Mouse (Mus musculus): Measurements from ENCODE around the gene Lpp.
A peak's percentile ranks its signal among the peaks of the same experiment; 100 is the strongest.

Lpp gene

DNA sequence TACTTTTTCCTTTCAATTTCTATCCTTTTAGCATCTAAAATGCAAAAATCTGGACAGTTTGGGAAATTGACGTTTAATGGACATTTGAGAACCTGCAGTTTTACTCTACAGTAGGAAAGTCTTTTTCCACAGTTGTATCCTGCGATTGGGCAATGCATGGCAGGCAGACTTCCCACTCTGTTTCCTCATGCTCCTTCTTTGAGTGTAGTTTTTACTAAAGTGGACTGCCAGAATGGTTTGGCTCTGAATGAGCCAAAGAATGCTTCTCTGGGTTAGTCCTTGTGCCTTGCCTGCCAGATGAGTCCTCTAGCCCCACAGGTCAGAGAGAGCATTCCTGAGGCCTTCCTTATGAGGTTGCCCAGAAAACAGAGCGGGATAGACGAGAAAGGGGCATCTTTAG lies 166.5 kb downstream of the Lpp start:
- no peak for DNase-seq (ENCODE audit: low spot score in 2 of 2)

DNA sequence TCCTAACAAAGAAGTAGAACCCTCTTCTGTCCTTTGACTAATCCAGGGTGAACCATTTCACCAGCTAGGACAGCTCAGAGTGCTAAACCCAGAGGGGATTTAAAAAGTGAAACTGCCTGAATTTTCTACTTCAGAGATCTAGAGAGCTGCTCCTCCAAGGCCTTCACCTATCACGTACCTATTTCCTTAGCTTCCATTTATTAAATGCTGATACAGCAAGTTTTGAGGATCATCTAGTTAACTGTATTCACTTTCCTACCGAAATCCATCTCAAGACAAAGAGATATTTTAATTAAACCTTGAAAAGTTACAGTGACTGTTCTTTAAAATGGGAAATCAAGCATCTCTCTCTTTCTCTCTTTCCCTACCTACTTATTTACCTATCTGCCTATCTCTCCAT lies 167.7 kb downstream of the Lpp start:
- DNase-seq (ENCODE audit: low spot score in 2 of 2) = no peak

DNA sequence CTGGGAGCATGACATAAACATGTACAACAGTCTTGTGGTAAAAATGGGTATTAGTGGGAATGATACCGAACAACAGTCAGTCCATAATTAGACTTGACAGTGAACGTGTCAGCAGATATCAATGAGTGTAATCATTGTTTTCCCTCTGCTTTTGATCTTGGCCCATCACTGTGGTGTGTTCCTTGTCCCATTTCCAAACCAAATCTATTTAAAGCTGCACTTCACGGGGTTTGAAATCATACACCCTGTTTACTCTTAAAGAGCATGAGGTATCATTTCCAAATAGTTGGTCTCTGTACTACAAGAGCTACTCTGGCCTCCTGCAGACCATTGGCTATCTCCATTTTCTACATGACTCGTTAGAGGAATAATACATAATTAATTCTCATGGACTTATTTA lies 168.3 kb downstream of the Lpp start:
- no peak for DNase-seq (ENCODE audit: low spot score in 2 of 2)

DNA sequence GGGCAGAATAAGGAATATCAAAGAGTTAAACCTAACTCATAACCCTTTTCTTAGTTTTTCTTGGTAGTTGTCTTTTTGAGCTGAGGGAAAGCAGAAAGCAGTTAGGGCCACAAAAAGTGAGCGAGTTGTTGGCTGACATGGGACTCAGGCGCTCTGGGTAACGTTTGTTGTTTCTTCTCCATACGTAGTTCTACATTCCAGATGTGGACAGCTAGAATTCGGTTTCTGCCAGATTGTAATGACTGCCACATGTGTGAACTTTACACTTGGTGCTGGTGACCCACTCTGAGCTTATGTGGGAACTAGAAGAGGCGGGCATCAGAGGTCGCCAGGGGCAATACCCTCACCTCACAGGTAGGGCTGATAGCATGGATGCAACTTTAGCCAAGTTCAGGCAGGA lies 172.0 kb downstream of the Lpp start:
- DNase-seq (ENCODE audit: low spot score in 2 of 2) = no peak

DNA sequence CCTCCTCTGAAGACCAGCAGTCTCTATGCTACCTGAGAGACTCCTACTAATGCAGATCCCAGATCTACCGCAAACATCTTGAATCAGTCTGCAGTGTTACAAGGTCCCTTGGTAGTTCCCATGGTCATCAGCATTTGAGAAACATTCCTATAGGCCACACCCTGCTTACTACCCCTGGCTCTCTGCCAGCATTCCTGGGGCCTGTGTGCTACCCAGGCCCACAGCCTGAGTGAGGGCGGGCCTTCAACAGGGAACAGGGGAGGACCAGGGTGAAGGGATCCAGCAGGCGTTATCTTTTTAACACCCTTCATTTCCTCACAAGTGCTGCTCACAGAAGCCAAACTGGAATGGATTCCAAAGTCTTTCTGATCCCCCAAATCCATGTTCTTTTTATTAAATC lies 173.0 kb downstream of the Lpp start:
- no peak for DNase-seq (ENCODE audit: low spot score in 2 of 2)

DNA sequence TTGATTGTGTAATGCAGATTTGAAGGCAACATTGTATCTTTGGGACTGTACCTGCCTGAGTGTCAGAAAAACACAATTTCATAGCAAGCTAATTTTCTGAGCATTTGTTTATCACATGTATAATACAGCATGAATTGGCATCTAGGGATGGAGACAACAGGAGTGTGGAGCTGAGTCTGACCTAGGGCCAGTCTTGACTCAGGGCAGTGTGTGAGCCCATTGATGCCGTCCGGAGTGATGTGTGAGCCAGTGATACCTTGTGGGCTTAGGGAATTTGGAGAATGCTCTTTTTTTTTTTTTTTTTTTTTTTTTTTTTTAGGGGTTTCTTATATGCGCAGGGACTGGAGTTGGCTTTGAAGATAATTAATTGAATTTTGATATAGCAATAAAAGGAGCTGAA lies 174.3 kb downstream of the Lpp start:
- DNase-seq (ENCODE audit: low spot score in 2 of 2) = no peak

DNA sequence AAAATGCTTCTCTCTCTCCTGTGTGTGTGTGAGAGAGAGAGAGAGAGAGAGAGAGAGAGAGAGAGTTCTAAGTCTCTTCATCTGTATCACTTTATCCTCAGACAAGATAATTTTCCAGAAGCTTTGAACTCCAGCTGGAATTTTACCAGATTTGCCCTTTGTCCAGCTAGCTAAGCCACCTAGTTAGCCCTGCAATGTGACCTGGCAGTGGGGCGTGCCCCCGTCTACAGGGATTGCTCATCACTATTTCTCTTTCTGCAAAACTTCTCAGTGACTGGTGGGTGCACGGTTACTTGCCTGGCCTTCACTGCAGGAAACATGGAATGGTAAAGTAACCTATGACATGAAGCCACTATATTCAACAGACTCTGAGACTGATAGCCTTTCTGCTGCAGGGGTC lies 174.8 kb downstream of the Lpp start:
- no peak for DNase-seq (ENCODE audit: low spot score in 2 of 2)

DNA sequence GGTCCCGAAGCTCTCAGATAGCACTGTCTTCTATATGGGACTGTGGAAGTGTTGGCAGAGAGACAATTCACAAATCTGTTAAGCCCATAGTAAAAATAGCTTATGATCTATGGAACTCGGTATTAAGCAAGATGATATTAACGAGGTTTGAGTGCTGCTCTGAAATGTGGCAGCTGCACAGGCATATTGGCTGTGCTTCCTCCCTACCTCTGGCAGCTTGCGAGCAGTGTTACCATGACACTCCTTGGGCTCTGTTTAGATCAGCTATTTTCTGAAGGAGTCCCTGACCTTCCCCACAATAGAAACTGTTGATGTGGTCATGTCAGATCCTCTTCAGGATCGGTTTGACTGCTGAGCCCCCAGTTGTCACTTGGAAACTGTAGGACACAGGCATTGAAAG lies 176.4 kb downstream of the Lpp start:
- no peak for DNase-seq (ENCODE audit: low spot score in 2 of 2)

DNA sequence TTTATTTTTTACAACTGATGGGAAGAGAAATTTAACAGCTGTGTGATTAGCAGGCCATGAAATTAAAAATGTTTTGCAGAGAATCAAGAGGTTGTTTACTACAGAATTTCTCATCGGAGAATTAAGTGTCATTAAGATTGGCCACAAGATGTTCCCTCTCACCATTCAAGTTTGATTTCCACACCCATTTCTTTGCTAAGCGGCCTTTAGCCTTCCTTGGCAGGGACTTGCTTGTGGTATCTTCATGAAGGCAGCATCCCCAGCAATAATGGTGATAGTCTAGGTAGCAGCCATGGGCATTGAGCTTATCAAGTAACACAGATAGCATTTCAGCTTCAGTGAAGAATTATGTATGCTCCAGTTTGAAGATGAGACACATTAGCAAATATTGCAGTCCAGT lies 183.7 kb downstream of the Lpp start:
- DNase-seq (ENCODE audit: low spot score in 2 of 2) = no peak

DNA sequence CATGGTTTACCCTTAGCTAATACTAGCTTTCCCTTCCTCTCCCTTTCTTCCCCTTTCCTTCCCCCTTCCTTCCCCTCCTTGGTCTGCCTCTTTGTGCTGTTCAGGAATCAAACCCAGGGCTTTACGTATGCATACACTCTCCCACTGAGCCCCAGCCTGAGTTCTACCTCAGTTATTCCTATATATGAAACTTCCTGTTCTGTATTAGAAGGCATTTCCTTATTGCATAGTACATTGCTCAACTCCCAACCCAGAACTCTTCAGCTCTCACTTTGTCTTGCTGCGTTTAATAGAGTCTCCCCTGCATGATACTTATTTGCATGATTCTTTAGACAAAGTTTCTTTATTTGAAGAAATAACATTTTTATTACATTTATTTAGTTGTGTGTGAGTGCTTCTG lies 184.5 kb downstream of the Lpp start:
- DNase-seq (ENCODE audit: low spot score in 2 of 2) = no peak

DNA sequence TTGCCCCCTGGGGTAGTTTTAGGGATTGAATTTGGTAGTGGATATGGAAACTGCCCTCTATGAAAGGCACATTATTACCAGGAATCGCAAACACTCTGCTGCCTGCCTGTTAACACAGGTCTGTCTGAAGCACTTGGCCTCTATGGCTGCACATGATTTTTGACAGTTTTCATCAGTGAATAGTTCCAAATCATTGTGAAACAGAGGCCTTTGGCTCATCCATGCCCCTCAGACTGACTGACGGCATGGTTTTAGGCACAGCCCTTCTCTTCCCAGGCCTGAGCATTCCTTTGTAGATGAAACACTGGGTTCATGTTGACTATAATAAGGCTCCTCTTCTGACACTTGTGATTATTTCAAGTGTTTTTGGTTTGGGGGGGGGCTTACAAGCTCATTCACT lies 189.5 kb downstream of the Lpp start:
- no peak for DNase-seq (ENCODE audit: low spot score in 2 of 2)

DNA sequence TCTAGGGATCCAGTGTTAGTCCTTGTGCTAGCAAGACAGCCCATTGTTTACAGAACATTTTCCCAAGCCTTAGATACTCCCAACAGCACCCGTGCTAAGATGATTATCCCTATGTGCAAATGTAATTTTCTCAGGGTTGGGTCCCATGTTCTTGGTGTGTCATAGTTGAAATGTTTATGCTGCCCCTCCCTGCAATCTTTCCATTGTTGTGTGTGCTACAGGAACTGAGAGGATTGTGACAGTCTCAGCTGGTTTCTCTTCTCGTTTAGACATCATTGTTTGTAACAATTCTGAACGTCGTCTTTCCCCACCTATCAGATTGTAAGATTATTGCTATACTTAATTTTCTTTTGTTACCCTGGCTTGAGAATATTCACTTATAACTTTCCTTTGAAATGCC lies 200.2 kb downstream of the Lpp start:
- peak in 1 of 2 experiments; percentile 28 for DNase-seq (ENCODE audit: low spot score in 2 of 2)

DNA sequence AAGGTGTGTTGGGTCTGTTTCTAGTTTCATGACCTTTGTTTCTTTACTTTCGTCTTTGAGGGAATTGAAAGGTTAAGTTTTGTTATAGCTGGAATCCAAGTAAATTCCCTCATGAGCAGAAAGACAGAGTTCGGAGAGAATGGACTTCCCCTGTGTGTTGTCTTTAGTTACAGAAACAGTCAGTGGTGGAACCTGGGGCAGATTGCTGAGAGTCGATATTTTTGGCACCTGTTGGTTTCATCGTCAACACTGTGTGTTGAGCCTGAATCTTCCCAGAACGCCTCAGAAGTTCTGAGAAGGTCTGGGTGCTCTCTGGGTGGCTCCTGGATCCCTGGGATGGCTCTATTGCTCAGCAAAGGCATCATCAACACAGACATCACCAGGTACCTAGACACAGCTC lies 201.2 kb downstream of the Lpp start:
- DNase-seq (ENCODE audit: low spot score in 2 of 2) = no peak

DNA sequence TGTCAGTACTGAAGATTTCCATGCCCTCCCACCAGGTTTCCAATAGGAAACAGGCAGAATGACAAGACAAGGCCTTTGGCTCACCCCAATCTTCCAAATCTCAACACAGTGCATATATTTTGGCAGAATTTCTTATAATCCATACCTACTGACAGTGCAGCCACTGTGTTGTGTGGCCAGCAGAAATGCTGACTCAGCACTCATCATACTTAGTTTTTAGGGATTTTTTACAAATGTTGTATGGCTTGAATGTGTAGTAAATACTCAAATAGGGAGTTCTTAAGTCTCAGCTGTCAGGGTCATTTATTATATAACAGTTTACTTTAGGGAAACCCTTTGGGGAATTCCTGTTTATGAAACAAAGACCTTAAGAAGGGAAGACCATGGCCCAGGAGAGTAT lies 202.2 kb downstream of the Lpp start:
- DNase-seq (ENCODE audit: low spot score in 2 of 2) = no peak

DNA sequence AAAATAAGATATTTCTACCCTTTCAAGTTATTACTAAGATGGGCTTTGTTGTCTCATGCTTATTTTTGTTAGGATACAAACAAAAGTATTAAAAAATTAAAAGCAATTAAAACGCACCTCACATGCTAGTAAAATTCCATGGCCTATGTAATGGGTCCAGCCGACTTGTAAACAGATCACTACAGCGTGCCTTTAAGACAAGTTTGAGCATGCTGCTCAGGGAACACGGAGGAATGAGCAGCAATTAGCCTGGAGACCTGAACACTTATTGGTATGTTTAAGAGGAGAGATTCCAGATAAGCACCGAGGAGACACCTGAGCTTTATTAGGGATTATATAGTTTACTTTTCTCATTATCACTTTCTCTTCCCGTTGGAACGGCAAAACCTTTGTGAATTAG lies 205.3 kb downstream of the Lpp start:
- no peak for DNase-seq (ENCODE audit: low spot score in 2 of 2)

DNA sequence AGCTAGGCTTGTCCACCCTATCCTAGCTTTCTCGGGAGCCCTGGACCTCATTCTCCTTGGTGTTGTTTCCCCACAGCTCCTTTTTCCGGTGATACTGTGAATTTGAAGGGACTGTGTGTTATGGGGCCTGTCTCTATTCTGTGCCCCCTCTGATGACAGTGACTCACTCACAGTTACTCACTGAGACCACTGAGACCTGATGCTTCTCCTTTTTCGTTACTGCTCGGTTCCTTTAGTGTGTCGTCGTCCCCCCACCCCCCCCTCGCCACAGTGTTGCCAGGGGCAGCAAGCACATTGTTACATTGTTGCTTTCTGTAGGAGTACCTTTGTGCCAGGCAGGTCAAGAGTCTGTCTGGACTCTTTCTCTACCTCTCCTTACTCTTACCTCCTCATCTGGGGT lies 206.5 kb downstream of the Lpp start:
- no peak for DNase-seq (ENCODE audit: low spot score in 2 of 2)

DNA sequence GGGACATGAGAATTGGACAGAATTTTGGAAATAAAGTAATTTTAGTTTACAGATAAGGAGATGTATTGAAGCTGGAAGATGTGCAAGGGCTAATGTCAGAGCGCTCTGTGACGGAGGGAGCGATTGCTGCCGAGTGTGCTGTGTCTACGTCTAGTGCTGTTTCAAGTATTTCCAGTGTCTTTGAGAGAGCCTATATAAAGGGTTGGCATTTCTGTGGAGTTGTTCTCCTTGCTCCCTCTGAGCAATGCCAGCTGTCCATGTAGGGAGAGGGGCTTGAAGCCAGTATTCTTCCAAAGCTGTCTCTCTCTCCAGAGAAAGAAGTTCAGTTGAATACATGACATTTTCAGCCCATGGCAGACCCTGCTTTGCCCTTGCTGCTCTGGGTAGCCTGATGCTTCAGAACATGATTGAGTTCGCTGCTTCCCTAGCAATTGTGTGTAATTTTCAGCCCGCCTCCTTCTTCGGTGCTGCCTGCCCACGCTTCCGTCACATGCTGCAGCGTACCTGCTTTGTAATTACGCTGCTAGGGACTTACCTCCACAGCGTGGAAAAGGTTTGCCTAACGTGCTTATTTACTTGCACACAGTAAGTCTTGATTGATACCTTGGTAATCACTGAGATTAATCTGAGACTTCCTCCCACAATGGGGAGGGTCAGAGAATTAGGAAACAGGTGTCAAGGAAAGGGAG lies 207.1 kb downstream of the Lpp start:
- no peak for DNase-seq (ENCODE audit: low spot score in 2 of 2)

DNA sequence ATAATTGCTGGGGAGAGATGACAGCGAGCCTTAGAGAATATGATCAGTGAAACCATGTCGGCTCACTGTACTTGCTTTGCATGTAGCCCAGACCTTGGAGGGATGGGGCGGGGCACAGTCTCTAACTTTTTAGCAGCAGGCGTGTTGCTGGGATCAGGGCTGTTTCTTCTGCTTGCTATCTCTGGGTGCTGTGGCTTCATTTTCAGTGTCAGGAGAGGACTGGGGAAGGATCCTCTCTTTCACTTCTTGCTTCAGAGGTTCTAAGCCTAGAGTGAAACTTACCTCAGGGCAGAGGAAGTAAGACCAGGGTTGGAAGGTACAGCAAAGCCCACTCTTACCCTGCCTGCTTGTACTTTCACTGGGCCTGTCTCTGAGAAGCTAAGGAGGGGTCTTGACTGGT lies 210.0 kb downstream of the Lpp start:
- DNase-seq (ENCODE audit: low spot score in 2 of 2) = peak in 1 of 2 experiments; percentile 28

DNA sequence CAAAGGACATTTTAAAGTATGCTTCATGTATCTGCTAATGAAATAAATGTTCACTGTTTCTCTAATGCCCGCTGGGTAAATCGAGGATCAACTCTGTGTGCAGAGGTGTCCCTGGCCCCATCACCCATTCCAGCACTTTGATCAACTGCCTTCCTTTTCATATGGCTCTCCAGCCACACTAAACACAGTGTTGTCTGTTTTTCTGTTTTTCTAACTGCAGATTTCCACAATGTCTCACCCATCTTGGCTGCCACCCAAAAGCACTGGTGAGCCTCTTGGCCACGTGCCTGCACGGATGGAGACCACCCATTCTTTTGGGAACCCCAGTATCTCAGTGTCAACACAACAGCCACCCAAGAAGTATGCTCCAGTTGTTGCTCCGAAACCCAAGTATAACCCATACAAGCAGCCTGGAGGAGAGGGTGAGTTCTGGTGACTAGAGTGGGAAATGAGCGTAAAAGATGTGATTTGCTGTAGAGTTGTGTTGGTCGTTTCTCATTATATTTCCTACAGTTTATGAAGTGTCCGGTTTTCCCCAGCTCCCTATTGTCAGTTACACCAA lies 214.7 kb downstream of the Lpp start:
- no peak for DNase-seq (ENCODE audit: low spot score in 2 of 2)

DNA sequence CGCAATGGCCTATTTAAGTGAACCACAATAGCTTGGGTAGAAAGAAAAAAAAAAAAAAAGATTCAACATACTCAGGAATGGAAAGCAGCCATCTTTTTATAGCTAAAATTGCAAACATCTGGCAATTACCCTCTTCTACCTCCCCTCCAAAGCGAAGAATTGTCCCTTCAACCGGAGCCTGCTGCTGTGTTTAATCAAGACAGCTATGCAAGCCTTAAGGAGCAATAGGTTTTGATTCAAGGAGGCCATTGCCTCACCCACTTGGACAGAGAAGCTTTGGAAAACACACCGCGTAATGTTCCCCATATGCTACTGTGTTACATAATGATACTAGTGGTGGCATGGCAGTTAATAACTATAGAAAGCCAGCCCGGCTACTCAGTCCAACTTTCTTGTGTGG lies 226.2 kb downstream of the Lpp start:
- no peak for DNase-seq (ENCODE audit: low spot score in 2 of 2)

DNA sequence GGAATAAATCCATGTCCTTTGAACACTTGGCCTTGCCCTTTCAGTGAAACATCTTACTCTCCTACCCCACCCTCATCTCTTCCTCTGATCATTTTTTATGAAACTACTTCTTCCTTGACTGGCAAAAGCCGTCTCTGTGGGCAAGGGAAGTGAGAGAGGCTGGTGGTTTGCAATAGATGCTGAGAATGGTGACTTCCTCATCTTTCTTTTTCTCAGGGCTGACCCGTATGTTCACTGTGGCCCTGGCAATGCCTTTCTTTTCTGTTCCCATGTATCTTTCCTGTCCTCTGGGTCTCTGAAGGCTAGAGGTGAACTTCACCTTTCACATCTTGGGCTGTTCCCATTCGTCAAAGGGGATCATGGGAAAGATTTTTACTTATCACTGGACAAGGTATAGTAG lies 226.7 kb downstream of the Lpp start:
- DNase-seq (ENCODE audit: low spot score in 2 of 2) = peak; percentile 12 to 36

DNA sequence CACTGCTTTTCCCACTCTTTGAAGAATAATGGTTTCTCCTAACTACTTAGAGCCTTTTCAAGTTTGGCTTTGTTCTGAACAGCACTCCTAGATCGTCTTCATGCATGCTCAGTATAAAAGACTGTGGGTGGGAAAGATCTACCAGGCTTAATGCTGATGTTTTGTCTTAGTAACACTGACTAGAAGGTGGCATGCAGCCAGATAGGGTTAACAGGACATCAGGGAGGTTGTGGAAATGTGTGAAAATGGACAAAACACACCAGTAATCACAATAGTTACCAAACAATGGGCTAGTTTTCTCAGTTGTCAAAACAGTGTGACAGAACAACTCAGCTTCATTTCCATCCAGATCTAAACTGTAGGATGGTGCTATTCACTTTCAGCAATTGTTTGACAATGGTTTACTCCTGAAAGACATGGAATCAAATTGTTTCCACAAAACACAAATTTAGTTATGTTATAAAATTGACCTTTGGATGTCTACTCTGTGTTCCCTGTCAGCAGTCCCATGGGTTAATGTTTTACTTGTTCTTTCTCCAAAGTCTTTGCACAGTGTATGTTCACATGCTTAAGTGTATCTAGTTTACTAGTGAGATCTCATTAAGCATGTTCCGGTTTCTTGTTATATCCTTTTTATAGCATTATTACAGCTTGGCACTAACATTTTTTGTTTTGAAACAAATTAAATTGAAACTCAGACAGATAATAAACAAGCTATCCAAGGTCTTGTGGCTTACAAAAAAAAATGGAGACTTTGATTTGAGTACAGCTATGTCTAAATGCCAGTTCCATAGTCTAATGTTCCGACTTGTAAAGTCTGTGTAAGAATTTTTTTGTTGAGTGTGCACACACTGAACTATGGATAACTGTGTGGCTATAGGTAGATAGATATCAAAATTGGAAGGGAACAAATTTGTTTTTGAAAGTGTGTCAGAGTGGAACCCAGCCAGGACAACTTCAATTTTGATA lies 229.2 kb downstream of the Lpp start:
- DNase-seq (ENCODE audit: low spot score in 2 of 2) = no peak

DNA sequence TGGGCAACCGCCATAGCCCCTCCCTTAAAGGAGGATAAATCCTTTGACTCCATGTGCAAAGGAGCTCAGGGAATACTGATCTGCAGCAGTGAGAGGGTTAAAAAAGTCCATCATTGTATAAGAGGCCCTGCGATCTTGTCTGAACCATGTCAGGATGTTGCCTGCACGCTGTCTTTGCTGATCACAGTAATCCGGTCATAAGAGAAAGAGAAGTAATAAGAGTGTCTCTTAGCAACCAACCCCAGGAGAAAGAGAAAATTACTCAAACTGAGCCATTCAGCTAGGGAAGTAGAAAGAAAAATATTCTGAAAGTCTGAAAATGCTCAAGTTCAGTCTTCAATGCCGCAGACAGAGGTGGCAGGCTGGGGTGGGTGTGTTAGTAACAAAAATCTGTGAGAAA lies 231.0 kb downstream of the Lpp start:
- no peak for DNase-seq (ENCODE audit: low spot score in 2 of 2)

Data from spleen, postnatal 10 days (tissue).